Mouse (Mus musculus): ENCODE results near the gene Glycam1. TPM values are rescaled to one million over a fixed set of nuclear protein-coding genes. Genes with fewer than 3 reads are reported as not detected.

Gene Glycam1
- polyA plus RNA-seq, 1 experiment = not detected

DNA sequence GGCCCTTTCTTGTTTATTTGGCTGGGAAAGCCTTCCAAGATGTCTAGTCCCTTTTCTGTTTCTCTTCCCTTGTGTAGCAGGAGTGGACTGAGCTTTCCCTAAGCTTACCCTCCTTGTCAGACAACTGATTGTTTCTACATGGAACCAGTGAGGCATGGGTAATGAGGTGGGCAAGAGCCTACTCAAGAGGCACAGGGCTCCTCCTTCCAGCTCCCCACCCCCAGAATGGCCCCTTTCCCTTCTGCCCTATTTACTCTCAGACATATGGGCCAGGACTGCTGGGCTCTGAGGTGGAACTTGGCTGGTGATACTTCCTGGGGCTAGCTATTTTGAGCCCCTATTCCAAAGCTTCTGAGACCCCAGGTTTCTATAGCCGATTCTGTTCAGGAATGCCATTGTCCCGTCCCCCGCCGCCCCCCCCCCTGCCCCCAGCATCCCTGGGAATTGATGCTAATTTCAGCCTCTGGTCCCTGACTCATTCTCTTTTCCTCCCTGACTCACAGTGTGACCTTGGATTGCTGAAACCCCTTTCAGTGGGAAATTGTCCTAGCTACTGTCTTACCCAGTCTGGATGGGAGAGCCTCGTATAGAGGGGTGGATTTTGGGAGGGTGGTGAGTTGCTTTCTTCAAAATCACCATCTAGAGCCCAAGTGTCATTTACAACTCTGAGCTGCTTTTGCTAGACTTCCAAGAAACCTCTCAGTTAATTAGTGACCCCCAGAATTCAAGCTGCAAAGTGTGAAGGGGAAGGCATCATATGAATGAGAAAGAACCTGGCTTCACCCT lies 46.1 kb downstream of the Glycam1 start:
- H3K36me3 ChIP-seq (ENCODE audit: control insufficient read depth, insufficient read depth) = no peaks in the 10 kb centered on the region
- no peak overlapping the region for H3ac ChIP-seq (ENCODE audit: control insufficient read depth, insufficient read length)
- H3K4me3 ChIP-seq = no peak overlapping the region
- no peak for TF ChIP-seq MYOG (IDR thresholded peaks at IDR 0.05; ENCODE audit: control insufficient read depth in 1 of 3, insufficient read depth in 1 of 3, insufficient read length in 2 of 3, low read depth in 2 of 3)
- no peak for TF ChIP-seq POLR2A (IDR thresholded peaks at IDR 0.05; ENCODE audit: insufficient read length, low read depth)
- no peak for TF ChIP-seq TCF12 (IDR thresholded peaks at IDR 0.05; ENCODE audit: insufficient read depth, poor library complexity, severe bottlenecking)
- TF ChIP-seq MAX (IDR thresholded peaks at IDR 0.05; ENCODE audit: low read depth) = no peak
- TF ChIP-seq MYOD1 (IDR thresholded peaks at IDR 0.05; ENCODE audit: control insufficient read depth in 1 of 3, insufficient read length in 2 of 3, low read depth in 2 of 3) = no peak
- no peak overlapping the region for H3K4me2 ChIP-seq (ENCODE audit: low read depth)
- H3K27me3 ChIP-seq (ENCODE audit: control insufficient read depth, insufficient read depth, insufficient read length) = peaks cover 4% of the 10 kb centered on the region
- no peaks in the 10 kb centered on the region for H3K79me2 ChIP-seq (ENCODE audit: control insufficient read depth, insufficient read depth)

DNA sequence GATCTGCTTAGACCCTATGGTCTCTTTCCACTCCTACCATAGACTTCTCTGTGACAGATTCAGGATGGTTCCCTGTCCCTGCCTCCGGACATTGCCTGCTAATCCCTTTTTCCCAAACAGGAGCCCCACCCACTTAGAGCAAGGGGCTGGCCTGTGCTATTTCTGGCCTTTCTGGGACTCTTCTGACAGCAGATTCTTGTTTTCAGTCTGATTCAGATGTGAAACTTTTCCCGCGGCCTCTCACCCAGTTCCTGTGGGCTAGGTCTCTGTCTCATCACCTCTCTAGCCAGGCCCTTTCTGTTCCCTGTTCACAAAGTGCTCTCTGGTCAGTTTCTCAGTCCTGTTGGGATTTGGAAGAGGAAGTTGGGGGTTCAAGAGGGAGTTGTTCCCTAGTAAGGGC lies 50.0 kb downstream of the Glycam1 start:
- Histone ChIP-seq H3K79me2 (ENCODE audit: control insufficient read depth, insufficient read depth) (no peaks in the 10 kb centered on the region), H3K4me3 (no peak overlapping the region), H3K27me3 (ENCODE audit: control insufficient read depth, insufficient read depth, insufficient read length) (peaks cover 6% of the 10 kb centered on the region), H3ac (ENCODE audit: control insufficient read depth, insufficient read length) (no peak overlapping the region), H3K36me3 (ENCODE audit: control insufficient read depth, insufficient read depth) (no peaks in the 10 kb centered on the region), H3K4me2 (ENCODE audit: low read depth) (peak overlapping the region; percentile 64)
- TF ChIP-seq POLR2AphosphoS2 (IDR thresholded peaks at IDR 0.05; ENCODE audit: insufficient read length, low read depth) (no peak), MAX (IDR thresholded peaks at IDR 0.05; ENCODE audit: low read depth) (no peak), POLR2A (IDR thresholded peaks at IDR 0.05; ENCODE audit: insufficient read length, low read depth) (no peak), MYOD1 (IDR thresholded peaks at IDR 0.05; ENCODE audit: control insufficient read depth in 1 of 3, insufficient read length in 2 of 3, low read depth in 2 of 3) (no peak), CEBPB (IDR thresholded peaks at IDR 0.05; ENCODE audit: insufficient read depth, poor library complexity, severe bottlenecking) (no peak), USF1 (IDR thresholded peaks at IDR 0.05; ENCODE audit: low read depth) (no peak), E2F4 (IDR thresholded peaks at IDR 0.05; ENCODE audit: insufficient read depth) (no peak), TCF3 (IDR thresholded peaks at IDR 0.05; ENCODE audit: insufficient read length, low read depth) (no peak), SRF (IDR thresholded peaks at IDR 0.05; ENCODE audit: control insufficient read depth, insufficient read length, low read depth) (no peak), REST (IDR thresholded peaks at IDR 0.05; ENCODE audit: insufficient read depth, insufficient read length) (no peak), TCF12 (IDR thresholded peaks at IDR 0.05; ENCODE audit: insufficient read depth, poor library complexity, severe bottlenecking) (no peak), MYOG (IDR thresholded peaks at IDR 0.05; ENCODE audit: control insufficient read depth in 1 of 3, insufficient read depth in 1 of 3, insufficient read length in 2 of 3, low read depth in 2 of 3) (no peak)

DNA sequence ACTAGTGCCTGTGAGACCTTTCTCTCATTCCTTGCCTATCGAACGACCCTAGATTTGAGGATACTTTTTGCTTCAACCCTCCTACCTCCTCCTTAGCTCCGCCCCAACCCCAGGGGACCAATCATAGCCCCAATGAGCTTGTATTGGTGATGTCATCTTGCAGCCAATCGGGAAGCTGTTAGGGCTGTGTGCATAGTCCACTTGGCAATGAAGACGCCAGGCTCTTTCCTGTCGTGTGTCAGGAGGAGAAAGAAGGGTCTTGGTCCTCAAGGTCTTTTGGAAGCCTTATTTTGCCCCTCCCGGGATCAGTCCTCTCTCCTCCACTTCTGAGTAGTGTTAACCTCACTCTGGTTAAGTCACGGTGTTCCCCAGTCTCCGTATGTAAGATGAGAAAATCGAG lies 50.8 kb downstream of the Glycam1 start:
- no peak overlapping the region for H3ac ChIP-seq (ENCODE audit: control insufficient read depth, insufficient read length)
- H3K27me3 ChIP-seq (ENCODE audit: control insufficient read depth, insufficient read depth, insufficient read length) = peaks cover 6% of the 10 kb centered on the region
- no peak overlapping the region for H3K4me3 ChIP-seq
- peak overlapping the region; percentile 64 for H3K4me2 ChIP-seq (ENCODE audit: low read depth)
- H3K36me3 ChIP-seq (ENCODE audit: control insufficient read depth, insufficient read depth) = no peaks in the 10 kb centered on the region
- H3K79me2 ChIP-seq (ENCODE audit: control insufficient read depth, insufficient read depth) = no peaks in the 10 kb centered on the region
- TF ChIP-seq POLR2A (IDR thresholded peaks at IDR 0.05; ENCODE audit: insufficient read length, low read depth) = peak; percentile 37
- no peak for TF ChIP-seq CEBPB (IDR thresholded peaks at IDR 0.05; ENCODE audit: insufficient read depth, poor library complexity, severe bottlenecking)
- TF ChIP-seq POLR2AphosphoS2 (IDR thresholded peaks at IDR 0.05; ENCODE audit: insufficient read length, low read depth) = peak; percentile 29

DNA sequence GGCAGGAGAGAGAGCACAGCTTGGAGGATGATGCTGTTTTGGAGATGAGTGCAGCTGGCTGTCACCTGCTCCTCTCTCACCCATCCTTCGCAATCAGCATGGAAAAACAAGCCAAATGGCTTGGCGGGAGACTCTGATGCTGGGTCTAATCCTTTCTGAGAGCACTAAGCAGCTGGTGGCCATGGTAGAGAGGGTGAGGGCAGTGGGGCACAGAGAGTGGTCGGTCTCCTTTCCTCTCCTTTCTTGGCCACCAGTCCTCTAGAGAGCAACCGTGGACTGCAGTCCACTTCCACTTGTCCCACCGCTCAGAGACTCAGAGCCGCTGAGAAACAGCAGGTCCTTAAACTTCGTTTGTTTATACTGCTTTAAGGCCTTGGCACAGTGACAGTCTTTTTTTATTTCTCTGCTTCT lies 51.3 kb downstream of the Glycam1 start:
- Histone ChIP-seq H3K27me3 (ENCODE audit: control insufficient read depth, insufficient read depth, insufficient read length) (peaks cover 6% of the 10 kb centered on the region), H3ac (ENCODE audit: control insufficient read depth, insufficient read length) (no peak overlapping the region), H3K4me2 (ENCODE audit: low read depth) (peak overlapping the region; percentile 64), H3K36me3 (ENCODE audit: control insufficient read depth, insufficient read depth) (no peaks in the 10 kb centered on the region), H3K4me3 (no peak overlapping the region), H3K79me2 (ENCODE audit: control insufficient read depth, insufficient read depth) (no peaks in the 10 kb centered on the region)
- TF ChIP-seq CEBPB (IDR thresholded peaks at IDR 0.05; ENCODE audit: insufficient read depth, poor library complexity, severe bottlenecking) (no peak), MYOG (IDR thresholded peaks at IDR 0.05; ENCODE audit: control insufficient read depth in 1 of 3, insufficient read depth in 1 of 3, insufficient read length in 2 of 3, low read depth in 2 of 3) (no peak), SRF (IDR thresholded peaks at IDR 0.05; ENCODE audit: control insufficient read depth, insufficient read length, low read depth) (no peak), USF1 (IDR thresholded peaks at IDR 0.05; ENCODE audit: low read depth) (no peak), REST (IDR thresholded peaks at IDR 0.05; ENCODE audit: insufficient read depth, insufficient read length) (no peak), POLR2AphosphoS2 (IDR thresholded peaks at IDR 0.05; ENCODE audit: insufficient read length, low read depth) (no peak), MYOD1 (IDR thresholded peaks at IDR 0.05; ENCODE audit: control insufficient read depth in 1 of 3, insufficient read length in 2 of 3, low read depth in 2 of 3) (peak in 1 of 3 experiments; percentile 2)

Other genes starting within 250 kb of the Glycam1 start
- 35.6 TPM for gene Zfp385a, start 225.0 kb downstream of the Glycam1 start, polyA plus RNA-seq (2012; fragmentation: generic; extraction: Trizol)
- gene Itga5, start 198.3 kb downstream of the Glycam1 start, polyA plus RNA-seq (2012; fragmentation: generic; extraction: Trizol) = 162 TPM
- gene Gtsf1, start 134.6 kb downstream of the Glycam1 start, polyA plus RNA-seq (2012; fragmentation: generic; extraction: Trizol) = 0.71 TPM
- gene Gtsf2, start 116.6 kb downstream of the Glycam1 start, polyA plus RNA-seq (2012; fragmentation: generic; extraction: Trizol) = not detected
- 0.90 TPM for gene Nckap1l, start 111.3 kb downstream of the Glycam1 start, polyA plus RNA-seq (2012; fragmentation: generic; extraction: Trizol)
- gene Pde1b, start 62.0 kb downstream of the Glycam1 start, polyA plus RNA-seq (2012; fragmentation: generic; extraction: Trizol) = 0.83 TPM
- gene Ppp1r1a, start 27.1 kb downstream of the Glycam1 start, polyA plus RNA-seq (2012; fragmentation: generic; extraction: Trizol) = not detected
- not detected for gene Mucl1, start 190.4 kb upstream of the Glycam1 start, polyA plus RNA-seq (2012; fragmentation: generic; extraction: Trizol)